Mouse (Mus musculus) heart, postnatal 0 days (tissue): ENCODE measurements around the gene Mapk8.

Source experiments
- CTCF ChIP-seq: IDR thresholded peaks from 2 replicates; pipeline ENCODE4 v1.5.1; 2016; ENCODE audit warnings: antibody characterized with exemption, control low read depth, low read depth
- EP300 ChIP-seq: IDR thresholded peaks from 2 replicates; pipeline ENCODE4 v1.6.1; 2016; ENCODE audit warnings: antibody characterized with exemption, low read depth

GRCm38 (mm10) chr14:33448276-33448675 is 1.3 kb upstream of the Mapk8 start:
- TF ChIP-seq CTCF (no peak), EP300 (no peak)
